Mouse (Mus musculus): ENCODE results near the gene Nxn. TPM values are rescaled to one million over a fixed set of nuclear protein-coding genes. Genes with fewer than 3 reads are reported as not detected.
A peak's percentile ranks its signal among the peaks of the same experiment; 100 is the strongest.

Gene Nxn
- total and polyA plus RNA-seq, 3 experiments, result 4.4 to 5.0 (median 4.8) TPM

- no peak for DNase-seq (ENCODE audit: low spot score)
- no peaks in the 10 kb centered on the region for H3K9me3 ChIP-seq (replicated peaks)
- ATAC-seq (ENCODE audit: extremely low read depth, insufficient number of reproducible peaks, low FRiP score, poor library complexity, severe bottlenecking), result no peak
- H3K36me3 ChIP-seq (replicated peaks), result no peaks in the 10 kb centered on the region
- H3K4me1 ChIP-seq (ENCODE audit: insufficient read depth, low read depth, low read length), result peaks cover 32% of the 10 kb centered on the region
- H3K27me3 ChIP-seq (ENCODE audit: insufficient read depth, low read length), result peaks cover 22% of the 10 kb centered on the region
- peak overlapping the region; percentile 80 for H3K4me3 ChIP-seq (ENCODE audit: low read depth, low read length)
- TF ChIP-seq TAL1 (conservative IDR thresholded peaks at IDR 0.05; ENCODE audit: low read depth, low read length), result no peak
- TF ChIP-seq GATA2 (IDR thresholded peaks at IDR 0.05; ENCODE audit: borderline replicate concordance, low read depth, low read length), result no peak
- no peak for TF ChIP-seq GATA1 (IDR thresholded peaks at IDR 0.05; ENCODE audit: borderline replicate concordance, low read length)
- no peak for TF ChIP-seq CTCF (IDR thresholded peaks at IDR 0.05; ENCODE audit: low read depth, low read length)
- TF ChIP-seq POLR2AphosphoS5 (IDR thresholded peaks at IDR 0.05; ENCODE audit: insufficient replicate concordance, low read depth, low read length), result no peak
Observed at GRCm38 (mm10) chr11:76398312-76398797, 585 bp downstream of the Nxn start.

DNA sequence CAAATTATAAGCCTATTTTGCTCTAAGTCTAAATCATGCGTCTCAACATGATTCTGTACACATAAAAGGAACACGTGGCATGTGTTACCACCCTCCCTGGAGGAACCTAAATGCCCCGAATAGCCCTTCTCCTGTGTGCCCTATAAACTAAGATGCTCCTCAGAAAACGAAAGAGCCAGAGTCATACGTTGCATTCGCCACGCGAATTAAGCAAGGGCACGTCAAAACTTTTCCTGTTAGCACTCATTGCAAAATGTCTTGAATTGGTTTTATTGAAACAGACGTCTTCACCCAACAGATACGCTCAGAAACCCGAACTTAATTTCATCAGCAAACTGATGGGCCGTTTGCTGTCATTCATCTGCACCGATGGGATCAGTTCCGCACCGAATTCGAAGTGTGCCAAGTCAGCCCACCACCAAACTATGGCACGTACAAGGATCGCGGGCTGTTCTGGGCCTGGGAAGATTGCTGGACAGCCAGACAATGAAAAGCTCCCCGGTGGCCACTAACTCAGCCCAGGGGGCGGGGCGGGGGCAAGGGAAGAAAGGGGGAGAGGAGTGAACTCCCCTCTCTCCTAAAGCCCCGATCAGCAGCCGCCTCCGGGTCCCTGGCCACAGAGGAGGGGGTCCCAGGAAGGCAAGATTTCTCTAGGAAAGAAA, 1.2 kb downstream of the Nxn start:
- Histone ChIP-seq H3K4me3 (ENCODE audit: low read depth, low read length) (peak overlapping the region; percentile 80), H3K9me3 (replicated peaks) (no peaks in the 10 kb centered on the region), H3K27me3 (ENCODE audit: insufficient read depth, low read length) (peaks cover 22% of the 10 kb centered on the region), H3K36me3 (replicated peaks) (no peaks in the 10 kb centered on the region), H3K4me1 (ENCODE audit: insufficient read depth, low read depth, low read length) (peaks cover 32% of the 10 kb centered on the region)
- ATAC-seq (ENCODE audit: extremely low read depth, insufficient number of reproducible peaks, low FRiP score, poor library complexity, severe bottlenecking) (no peak), DNase-seq (ENCODE audit: low spot score) (no peak)
- no peak for TF ChIP-seq GATA1 (IDR thresholded peaks at IDR 0.05; ENCODE audit: borderline replicate concordance, low read length)
- no peak for TF ChIP-seq GATA2 (IDR thresholded peaks at IDR 0.05; ENCODE audit: borderline replicate concordance, low read depth, low read length)
- TF ChIP-seq CTCF (IDR thresholded peaks at IDR 0.05; ENCODE audit: low read depth, low read length), result no peak
- no peak for TF ChIP-seq TAL1 (conservative IDR thresholded peaks at IDR 0.05; ENCODE audit: low read depth, low read length)
- no peak for TF ChIP-seq POLR2AphosphoS5 (IDR thresholded peaks at IDR 0.05; ENCODE audit: insufficient replicate concordance, low read depth, low read length)

DNA sequence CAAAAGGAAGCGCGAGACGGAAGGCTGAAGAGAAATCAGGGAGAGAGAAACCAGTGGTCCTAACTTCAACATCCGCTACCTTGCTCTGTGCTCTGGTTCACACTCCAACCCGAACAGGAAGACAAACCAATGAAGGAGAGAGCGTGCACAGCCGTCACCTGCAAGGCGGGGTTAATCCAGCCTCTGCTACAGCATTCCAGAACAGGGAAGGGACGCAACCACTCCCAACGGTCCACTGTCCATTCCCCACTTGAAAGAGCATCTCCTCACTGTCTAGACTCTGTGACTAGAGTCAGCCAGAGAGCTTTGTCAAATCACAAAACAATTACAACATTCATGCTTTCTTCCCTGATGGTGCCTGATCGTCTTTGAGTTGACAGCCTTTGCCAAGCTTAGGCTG, 5.9 kb downstream of the Nxn start:
- Histone ChIP-seq H3K36me3 (replicated peaks) (no peaks in the 10 kb centered on the region), H3K9me3 (replicated peaks) (no peaks in the 10 kb centered on the region), H3K4me1 (ENCODE audit: insufficient read depth, low read depth, low read length) (peaks cover 5% of the 10 kb centered on the region), H3K4me3 (ENCODE audit: low read depth, low read length) (no peak overlapping the region), H3K27me3 (ENCODE audit: insufficient read depth, low read length) (peaks cover 10% of the 10 kb centered on the region)
- ATAC-seq (ENCODE audit: extremely low read depth, insufficient number of reproducible peaks, low FRiP score, poor library complexity, severe bottlenecking), result no peak
- TF ChIP-seq TAL1 (conservative IDR thresholded peaks at IDR 0.05; ENCODE audit: low read depth, low read length) (no peak), GATA2 (IDR thresholded peaks at IDR 0.05; ENCODE audit: borderline replicate concordance, low read depth, low read length) (no peak), POLR2AphosphoS5 (IDR thresholded peaks at IDR 0.05; ENCODE audit: insufficient replicate concordance, low read depth, low read length) (no peak), CTCF (IDR thresholded peaks at IDR 0.05; ENCODE audit: low read depth, low read length) (no peak), GATA1 (IDR thresholded peaks at IDR 0.05; ENCODE audit: borderline replicate concordance, low read length) (no peak)
- DNase-seq (ENCODE audit: low spot score), result no peak

GRCm38 (mm10) chr11:76392532-76392931, 6.4 kb downstream of the Nxn start:
- ATAC-seq (ENCODE audit: extremely low read depth, insufficient number of reproducible peaks, low FRiP score, poor library complexity, severe bottlenecking) (no peak), DNase-seq (ENCODE audit: low spot score) (no peak)
- Histone ChIP-seq H3K4me3 (ENCODE audit: low read depth, low read length) (no peak overlapping the region), H3K4me1 (ENCODE audit: insufficient read depth, low read depth, low read length) (peaks cover under 1% of the 10 kb centered on the region), H3K27me3 (ENCODE audit: insufficient read depth, low read length) (peaks cover 5% of the 10 kb centered on the region), H3K9me3 (replicated peaks) (no peaks in the 10 kb centered on the region), H3K36me3 (replicated peaks) (no peaks in the 10 kb centered on the region)
- no peak for TF ChIP-seq TAL1 (conservative IDR thresholded peaks at IDR 0.05; ENCODE audit: low read depth, low read length)
- no peak for TF ChIP-seq CTCF (IDR thresholded peaks at IDR 0.05; ENCODE audit: low read depth, low read length)
- TF ChIP-seq POLR2AphosphoS5 (IDR thresholded peaks at IDR 0.05; ENCODE audit: insufficient replicate concordance, low read depth, low read length), result no peak
- TF ChIP-seq GATA2 (IDR thresholded peaks at IDR 0.05; ENCODE audit: borderline replicate concordance, low read depth, low read length), result no peak
- TF ChIP-seq GATA1 (IDR thresholded peaks at IDR 0.05; ENCODE audit: borderline replicate concordance, low read length), result no peak

DNA sequence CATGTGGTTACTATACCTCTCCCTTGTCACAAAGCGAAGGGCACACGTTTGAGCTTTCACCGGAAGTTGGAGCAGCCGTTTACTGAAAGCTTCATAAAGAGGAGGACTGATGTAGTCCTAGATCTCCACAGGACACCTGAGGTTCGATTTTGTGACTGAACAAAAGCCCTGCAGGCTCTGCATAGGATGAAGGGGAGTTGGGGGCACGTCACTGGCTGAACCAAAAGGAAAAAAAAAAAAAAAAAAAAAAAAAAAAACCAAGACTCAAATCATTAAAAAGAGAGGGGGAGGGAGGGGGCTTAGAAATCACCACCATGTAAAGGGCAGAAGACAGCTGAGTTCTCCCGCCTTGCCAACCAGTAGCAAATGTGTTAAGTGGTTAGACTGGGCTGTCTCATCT, 10.2 kb downstream of the Nxn start:
- ATAC-seq (ENCODE audit: extremely low read depth, insufficient number of reproducible peaks, low FRiP score, poor library complexity, severe bottlenecking) (no peak), DNase-seq (ENCODE audit: low spot score) (no peak)
- Histone ChIP-seq H3K9me3 (replicated peaks) (no peaks in the 10 kb centered on the region), H3K4me3 (ENCODE audit: low read depth, low read length) (no peak overlapping the region), H3K4me1 (ENCODE audit: insufficient read depth, low read depth, low read length) (no peaks in the 10 kb centered on the region), H3K36me3 (replicated peaks) (no peaks in the 10 kb centered on the region), H3K27me3 (ENCODE audit: insufficient read depth, low read length) (peaks cover 8% of the 10 kb centered on the region; the same call in 1 of the 2 replicates)
- TF ChIP-seq GATA2 (IDR thresholded peaks at IDR 0.05; ENCODE audit: borderline replicate concordance, low read depth, low read length), result no peak
- no peak for TF ChIP-seq CTCF (IDR thresholded peaks at IDR 0.05; ENCODE audit: low read depth, low read length)
- no peak for TF ChIP-seq POLR2AphosphoS5 (IDR thresholded peaks at IDR 0.05; ENCODE audit: insufficient replicate concordance, low read depth, low read length)
- TF ChIP-seq GATA1 (IDR thresholded peaks at IDR 0.05; ENCODE audit: borderline replicate concordance, low read length), result no peak
- TF ChIP-seq TAL1 (conservative IDR thresholded peaks at IDR 0.05; ENCODE audit: low read depth, low read length), result no peak

DNA sequence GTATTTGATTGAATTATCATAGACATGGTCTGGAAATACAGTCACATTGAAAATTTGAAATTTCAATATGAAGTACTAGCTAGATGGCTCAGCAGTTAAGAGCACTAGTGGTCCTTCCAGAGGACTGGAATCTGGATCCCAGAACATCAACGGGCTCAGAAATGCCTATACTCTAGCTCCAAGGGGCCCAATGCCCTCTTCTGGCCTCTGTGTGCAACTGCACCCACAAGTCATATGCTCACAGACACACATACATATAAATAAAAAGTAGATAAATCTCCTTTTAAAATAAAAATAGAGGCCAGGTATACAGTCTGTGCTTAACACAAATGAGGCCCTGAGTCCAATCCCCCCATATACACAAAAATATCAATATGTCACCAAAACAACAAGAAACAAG, 11.8 kb downstream of the Nxn start:
- Histone ChIP-seq H3K4me1 (ENCODE audit: insufficient read depth, low read depth, low read length) (no peaks in the 10 kb centered on the region), H3K27me3 (ENCODE audit: insufficient read depth, low read length) (peaks cover 7% of the 10 kb centered on the region; the same call in 1 of the 2 replicates), H3K4me3 (ENCODE audit: low read depth, low read length) (no peak overlapping the region), H3K36me3 (replicated peaks) (no peaks in the 10 kb centered on the region), H3K9me3 (replicated peaks) (no peaks in the 10 kb centered on the region)
- TF ChIP-seq TAL1 (conservative IDR thresholded peaks at IDR 0.05; ENCODE audit: low read depth, low read length), result no peak
- no peak for TF ChIP-seq CTCF (IDR thresholded peaks at IDR 0.05; ENCODE audit: low read depth, low read length)
- no peak for TF ChIP-seq GATA2 (IDR thresholded peaks at IDR 0.05; ENCODE audit: borderline replicate concordance, low read depth, low read length)
- TF ChIP-seq GATA1 (IDR thresholded peaks at IDR 0.05; ENCODE audit: borderline replicate concordance, low read length), result no peak
- no peak for TF ChIP-seq POLR2AphosphoS5 (IDR thresholded peaks at IDR 0.05; ENCODE audit: insufficient replicate concordance, low read depth, low read length)
- DNase-seq (ENCODE audit: low spot score) (no peak), ATAC-seq (ENCODE audit: extremely low read depth, insufficient number of reproducible peaks, low FRiP score, poor library complexity, severe bottlenecking) (no peak)
